Mouse (Mus musculus) gastrocnemius, postnatal 14 days (tissue): ENCODE measurements around the gene Blvrb. TPM values are rescaled to one million over a fixed set of nuclear protein-coding genes. Genes with fewer than 3 reads are reported as not detected.

Experiments
- DNase-seq: peaks from one replicate; pipeline ENCODE4 v3.0.0; 2021; ENCODE audit warnings: mixed read lengths
- intact Hi-C: fragments of 180-260 bp; cut with DNase I; formaldehyde crosslinking; loops from one replicate; pipeline ENCODE4 v1.15.1; 2025; ENCODE audit warnings: low total_unique reads
- long read RNA-seq, 2 experiments: library from polyadenylated mRNA; stranded (forward); transcript quantifications; one replicate each; pipeline ENCODE4 v2.0.0; 2021
- total RNA-seq, 2 experiments: library from RNA; stranded (reverse); gene quantifications; 2 replicates each; pipeline ENCODE4 v1.2.3; 2021

Gene Blvrb
- total RNA-seq, result 10 to 100 TPM; 11.8 to 15.9 TPM
- long read RNA-seq, experiment 1, transcript Blvrb-201 (5 exons, 1,028 nt), result major isoform, 10 of 11 reads
- long read RNA-seq, experiment 1, partial matches to known transcripts, result 1 of 11 reads
- long read RNA-seq, experiment 1, other reads (novel, unspliced or antisense), result 0 of 11 reads
- long read RNA-seq, experiment 2, transcript Blvrb-201 (5 exons, 1,028 nt), result major isoform, 15 of 17 reads
- long read RNA-seq, experiment 2, partial matches to known transcripts, result 0 of 17 reads
- long read RNA-seq, experiment 2, other reads (novel, unspliced or antisense), result 2 of 17 reads

GRCm38 (mm10) chr7:27447419-27448286 lies at the start of gene Blvrb, which contains the start of gene Sptbn4:
Gene Blvrb, plus strand, starts transcription at chr7:27447978.
Gene Sptbn4, minus strand, starts transcription at chr7:27447686.
- DNase-seq, result peak; percentile 98
- intact Hi-C loops, result no loop called here

- no peak for DNase-seq
- intact Hi-C loops, result no loop called here
Observed at GRCm38 (mm10) chr7:27400545-27400944, 47.2 kb upstream of the Blvrb start.

GRCm38 (mm10) chr7:27402675-27403074 lies 45.1 kb upstream of the Blvrb start:
- DNase-seq, result peak; percentile 55
- intact Hi-C loops, result no loop called here

- intact Hi-C loops, result no loop called here
- DNase-seq, result no peak
Observed at GRCm38 (mm10) chr7:27404203-27404942, 43.4 kb upstream of the Blvrb start.

DNA sequence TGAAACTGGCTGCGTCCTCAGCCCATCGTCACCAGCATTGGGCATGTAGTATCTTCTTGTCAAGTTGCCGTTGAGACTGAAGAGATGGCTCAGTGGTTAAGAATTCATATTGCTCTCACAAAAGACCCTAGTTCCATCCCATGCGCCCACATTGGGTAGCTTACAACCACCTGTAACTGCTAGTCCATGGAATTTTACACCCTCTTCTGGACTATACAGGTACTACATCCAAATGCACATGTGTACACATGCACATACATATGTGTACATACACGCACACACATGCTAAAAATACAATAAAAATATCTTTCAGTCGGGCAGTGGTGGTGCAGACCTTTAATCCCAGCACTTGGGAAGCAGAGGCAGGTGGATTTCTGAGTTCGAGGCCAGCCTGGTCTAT lies 41.3 kb upstream of the Blvrb start:
- no peak for DNase-seq
- intact Hi-C loops, result no loop called here

- DNase-seq, result no peak
- intact Hi-C loops, result no loop called here
Observed at GRCm38 (mm10) chr7:27407816-27408215, 40.0 kb upstream of the Blvrb start.

DNA sequence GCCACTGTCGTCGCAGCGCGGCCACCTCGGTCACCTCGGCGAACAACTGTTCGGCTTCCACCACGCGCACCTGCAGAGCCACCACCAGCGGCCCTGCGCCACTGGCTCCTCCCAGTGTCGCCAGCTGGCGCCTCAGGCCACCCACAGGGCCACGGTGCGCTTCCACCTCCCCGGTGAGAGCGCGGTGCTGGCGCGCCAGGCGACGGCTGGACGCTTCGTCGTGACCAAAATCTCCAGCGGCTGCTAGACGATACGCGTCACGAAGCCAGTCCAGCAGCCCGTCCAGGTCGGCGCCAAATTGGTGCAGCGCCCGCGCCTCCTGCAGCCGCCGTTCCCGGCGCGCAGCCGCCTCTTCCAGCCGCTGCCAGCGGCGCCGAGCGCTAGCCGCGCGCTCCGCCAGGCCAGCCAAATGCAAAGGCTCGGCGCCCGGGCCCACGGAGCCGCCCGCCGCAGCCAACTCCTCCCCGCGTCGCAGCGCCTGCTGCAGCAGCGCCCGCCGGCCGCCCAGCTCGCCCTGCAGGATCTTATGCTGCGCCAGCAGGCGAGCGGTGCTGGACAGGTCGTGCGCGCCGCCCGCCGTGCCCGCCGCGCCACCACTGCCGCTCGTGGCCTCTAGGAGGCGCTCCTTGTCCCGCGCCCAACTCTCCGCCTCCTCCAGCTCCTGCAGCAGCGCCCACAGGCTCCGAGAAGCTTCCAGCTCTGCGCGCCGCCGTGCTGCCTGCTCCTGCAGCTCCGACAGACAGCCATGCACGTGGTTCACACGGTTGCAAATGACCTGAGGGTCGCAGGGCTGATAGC lies 39.2 kb upstream of the Blvrb start:
- peak; percentile 77 for DNase-seq
- intact Hi-C loops, result no loop called here

- intact Hi-C loops, result no loop called here
- no peak for DNase-seq
Observed at GRCm38 (mm10) chr7:27417151-27417550, 30.6 kb upstream of the Blvrb start.

GRCm38 (mm10) chr7:27419101-27419500 lies 28.7 kb upstream of the Blvrb start:
- intact Hi-C loops, result no loop called here

GRCm38 (mm10) chr7:27423556-27424326 lies 24.0 kb upstream of the Blvrb start:
- DNase-seq, result no peak
- intact Hi-C loops, result loop anchor here (10.0 kb wide), 1 partner anchor 101 kb away; the partner anchor contains the start of gene Hipk4

More at GRCm38 (mm10) chr7:27419101-27419500, 28.7 kb upstream of the Blvrb start:
- no peak for DNase-seq

- DNase-seq, result no peak
- intact Hi-C loops, result loop anchor here (10.0 kb wide), 1 partner anchor 97 kb away; the partner anchor contains the start of gene Hipk4
Observed at GRCm38 (mm10) chr7:27427387-27427786, 20.4 kb upstream of the Blvrb start.

- DNase-seq, result no peak
- intact Hi-C loops, result loop anchor here (10.0 kb wide), 1 partner anchor 97 kb away; the partner anchor contains the start of gene Hipk4
Observed at GRCm38 (mm10) chr7:27428002-27428401, 19.8 kb upstream of the Blvrb start.

GRCm38 (mm10) chr7:27429135-27429534 lies 18.6 kb upstream of the Blvrb start:
- intact Hi-C loops, result loop anchor here (10.0 kb wide), 1 partner anchor 96 kb away; the partner anchor contains the start of gene Hipk4
- DNase-seq, result no peak

DNA sequence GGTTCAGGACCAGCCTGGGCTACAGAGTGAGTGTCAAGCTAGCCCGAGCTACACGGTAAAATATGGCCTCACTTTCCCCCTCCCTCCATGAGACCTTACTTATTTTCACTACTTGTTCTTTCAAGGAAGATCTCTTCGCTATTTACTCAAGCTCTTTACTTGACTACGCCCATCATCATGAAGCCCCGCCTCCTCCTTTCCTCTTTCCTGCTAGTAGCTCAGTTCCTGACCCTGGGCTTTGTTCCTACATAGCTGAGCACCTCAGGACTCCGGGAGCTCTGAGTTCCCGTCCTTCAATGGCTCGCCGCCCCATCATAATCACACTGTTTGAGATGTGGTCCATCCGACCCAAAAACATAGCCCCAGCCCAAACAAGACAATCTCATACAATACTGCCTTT lies 14.4 kb upstream of the Blvrb start:
- intact Hi-C loops, result no loop called here

GRCm38 (mm10) chr7:27433794-27434193 lies 14.0 kb upstream of the Blvrb start:
- intact Hi-C loops, result no loop called here
- DNase-seq, result no peak

More for the DNA sequence above, 14.4 kb upstream of the Blvrb start:
- DNase-seq, result no peak

- DNase-seq, result no peak
- intact Hi-C loops, result no loop called here
Observed at GRCm38 (mm10) chr7:27437544-27437943, 10.2 kb upstream of the Blvrb start.

DNA sequence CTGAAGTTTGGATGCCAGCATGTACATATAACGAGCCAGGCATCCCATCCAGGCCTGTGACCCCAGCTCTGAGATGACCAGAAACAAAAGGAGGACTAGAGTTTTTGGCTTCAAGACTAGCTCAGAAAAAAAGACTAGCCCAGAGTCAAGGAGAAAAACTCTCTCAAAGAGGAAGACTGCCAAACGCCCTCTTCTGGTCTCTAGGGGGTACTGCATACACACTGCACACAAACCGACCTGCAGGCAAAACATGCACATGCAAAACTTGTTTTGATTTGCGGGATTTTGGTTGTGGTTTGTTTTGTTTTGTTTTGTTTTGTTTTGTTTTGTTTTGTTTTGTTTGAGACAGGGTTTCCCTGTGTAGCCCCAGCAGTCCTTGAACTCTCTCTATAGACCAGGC lies 7.8 kb upstream of the Blvrb start:
- DNase-seq, result no peak
- intact Hi-C loops, result no loop called here

DNA sequence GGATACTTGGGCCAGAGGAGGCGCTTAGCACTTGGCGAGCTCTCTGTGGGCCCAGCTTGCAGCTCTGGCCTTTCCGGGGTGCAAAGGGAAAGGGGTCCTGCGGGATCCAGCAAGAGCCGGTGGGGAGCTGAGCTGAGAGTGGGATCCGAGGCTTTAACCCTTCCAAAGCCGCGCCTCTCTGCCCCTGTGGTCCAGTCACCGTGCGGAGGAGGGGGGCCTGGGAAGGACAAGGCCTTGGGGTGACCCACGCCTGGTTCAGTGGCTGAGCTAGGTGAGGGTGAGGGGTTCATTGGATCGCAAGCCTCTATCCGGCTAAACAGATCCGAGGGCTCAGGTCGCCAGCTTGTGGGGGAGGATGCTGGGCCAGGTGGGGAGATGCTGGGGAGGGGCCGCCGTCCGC lies 1.7 kb upstream of the Blvrb start:
- peak; percentile 7 for DNase-seq
- intact Hi-C loops, result no loop called here
